Mouse (Mus musculus): ENCODE results near the gene Vmn2r117. TPM values are rescaled to one million over a fixed set of nuclear protein-coding genes. Genes with fewer than 3 reads are reported as not detected.

Gene Vmn2r117
- polyA plus RNA-seq (2021; fragmentation: Nextera tagmentation), result not detected in 2 replicates
- long read RNA-seq, experiment 1, result 0 reads
- long read RNA-seq, experiment 2, result 0 reads

DNA sequence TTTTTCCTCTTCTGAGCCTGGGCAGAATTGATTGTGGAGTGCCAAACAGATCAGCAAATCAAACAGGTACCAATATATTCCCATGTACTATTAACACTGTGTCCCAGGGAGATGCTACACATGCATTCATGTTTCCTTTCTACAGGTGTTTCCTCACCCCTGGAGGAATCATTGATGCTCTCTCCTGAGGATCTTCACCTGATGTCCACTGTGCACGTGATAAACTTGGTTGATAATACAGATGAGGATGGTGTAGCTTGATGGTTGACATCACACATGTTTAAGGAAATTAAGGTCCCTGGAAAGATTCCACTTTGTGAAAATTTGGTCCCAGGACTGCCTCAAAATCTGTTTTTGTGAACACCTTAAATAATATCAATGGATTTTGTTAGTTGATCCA lies at the start of gene Vmn2r117:
Gene Vmn2r117 (minus strand): TSS at position 101 of the 400 bp plus-strand sequence.

Other genes starting within 250 kb of the Vmn2r117 start
- gene Vmn2r114, start 167.2 kb downstream of the Vmn2r117 start, polyA plus RNA-seq (2021; fragmentation: Nextera tagmentation), result not detected in 2 replicates
- gene Vmn2r115, start 136.0 kb downstream of the Vmn2r117 start, polyA plus RNA-seq (2021; fragmentation: Nextera tagmentation), result not detected in 2 replicates
- not detected in 2 replicates for gene Vmn2r116, start 95.1 kb downstream of the Vmn2r117 start, polyA plus RNA-seq (2021; fragmentation: Nextera tagmentation)
- gene Zfp213, start 84.5 kb upstream of the Vmn2r117 start, polyA plus RNA-seq (2021; fragmentation: Nextera tagmentation), result 7.5 and 9.3 TPM in 2 replicates
- 14.4 TPM in 2 replicates for gene Zfp13, start 119.8 kb upstream of the Vmn2r117 start, polyA plus RNA-seq (2021; fragmentation: Nextera tagmentation)
- 0.06 TPM in 1 of 2 replicates, not detected in the other for gene Zscan10, start 121.2 kb upstream of the Vmn2r117 start, polyA plus RNA-seq (2021; fragmentation: Nextera tagmentation)
- 0.03 and 0.06 TPM in 2 replicates for gene Mmp25, start 165.6 kb upstream of the Vmn2r117 start, polyA plus RNA-seq (2021; fragmentation: Nextera tagmentation)
- gene Bicdl2, start 180.8 kb upstream of the Vmn2r117 start, polyA plus RNA-seq (2021; fragmentation: Nextera tagmentation), result not detected in 2 replicates
- gene Hcfc1r1, start 193.9 kb upstream of the Vmn2r117 start, polyA plus RNA-seq (2021; fragmentation: Nextera tagmentation), result 212 and 288 TPM in 2 replicates
- gene Thoc6, start 194.2 kb upstream of the Vmn2r117 start, polyA plus RNA-seq (2021; fragmentation: Nextera tagmentation), result 6.0 and 8.1 TPM in 2 replicates
- gene Tnfrsf12a, start 197.8 kb upstream of the Vmn2r117 start, polyA plus RNA-seq (2021; fragmentation: Nextera tagmentation), result 8.0 and 11.9 TPM in 2 replicates
- not detected in 2 replicates for gene Cldn6, start 199.6 kb upstream of the Vmn2r117 start, polyA plus RNA-seq (2021; fragmentation: Nextera tagmentation)
- not detected in 2 replicates for gene Cldn9, start 204.3 kb upstream of the Vmn2r117 start, polyA plus RNA-seq (2021; fragmentation: Nextera tagmentation)
- not detected in 2 replicates for gene 1520401A03Rik, start 243.1 kb upstream of the Vmn2r117 start, polyA plus RNA-seq (2021; fragmentation: Nextera tagmentation)
- gene Pkmyt1, start 246.6 kb upstream of the Vmn2r117 start, polyA plus RNA-seq (2021; fragmentation: Nextera tagmentation), result 1.8 and 4.4 TPM in 2 replicates